Mouse (Mus musculus) forebrain, embryonic 10.5 days (tissue): ENCODE measurements around the gene Sorcs2. TPM values are rescaled to one million over a fixed set of nuclear protein-coding genes. Genes with fewer than 3 reads are reported as not detected.

Experiments
- DNase-seq: peaks from one replicate; pipeline ENCODE4 v3.0.0-alpha.2; 2017; ENCODE audit warnings: low spot score; ENCODE audit errors: extremely low spot score
- H3K27ac ChIP-seq: fragments of 300-500 bp; sonication (generic); 2 replicates; pipeline ENCODE4 v1.5.1; 2016; ENCODE audit warnings: mild to moderate bottlenecking
- H3K27me3 ChIP-seq: fragments of 300-500 bp; sonication (generic); 2 replicates; pipeline ENCODE4 v1.6.1; 2016; ENCODE audit warnings: mild to moderate bottlenecking; ENCODE audit not compliant: poor library complexity, severe bottlenecking
- H3K36me3 ChIP-seq: fragments of 300-500 bp; sonication (generic); replicated peaks from 2 replicates; pipeline ENCODE4 v1.6.1; 2016; ENCODE audit warnings: mild to moderate bottlenecking, moderate library complexity
- H3K4me1 ChIP-seq: fragments of 300-500 bp; sonication (generic); 2 replicates; pipeline ENCODE4 v1.6.1; 2016
- H3K4me3 ChIP-seq: fragments of 300-500 bp; sonication (generic); 2 replicates; pipeline ENCODE4 v1.5.1; 2016; ENCODE audit warnings: mild to moderate bottlenecking, moderate library complexity
- H3K9me3 ChIP-seq: fragments of 300-500 bp; sonication (generic); 2 replicates; pipeline ENCODE4 v1.6.1; 2016; ENCODE audit warnings: mild to moderate bottlenecking, moderate library complexity
- WGBS: fragments of 180-500 bp; shearing (Covaris S2); methylation state at CpG from one replicate; pipeline ENCODE4 v1.1.7; 2016; 5-methylcytosine and 5-hydroxymethylcytosine counted together
- polyA plus RNA-seq: library from polyadenylated mRNA; unstranded; fragments of >200 nt; fragmentation: Nextera tagmentation; extraction: Ambion mirVana; gene quantifications from 2 replicates; pipeline ENCODE4 v1.2.1, GENCODE M21; 2016

The Sorcs2 gene
- polyA plus RNA-seq, 1 experiment from 2014 or later: 4.7 TPM

- 79% methylated on average over 6 of the region's 6 CpGs for WGBS
- no peaks in the 10 kb centered on the region for H3K4me1 ChIP-seq
- no peak overlapping the region for H3K4me3 ChIP-seq
- no peaks in the 10 kb centered on the region for H3K9me3 ChIP-seq
- no peaks in the 10 kb centered on the region for H3K27me3 ChIP-seq
- no peak overlapping the region for H3K27ac ChIP-seq
- no peak for DNase-seq
- peaks cover 71% of the 10 kb centered on the region for H3K36me3 ChIP-seq
These were observed 408.4 kb downstream of the Sorcs2 start for GRCm38 (mm10) chr5:35989506-35989905.

GRCm38 (mm10) chr5:35988085-35988484 is 409.9 kb downstream of the Sorcs2 start:
- Histone ChIP-seq H3K27me3 (no peaks in the 10 kb centered on the region), H3K9me3 (no peaks in the 10 kb centered on the region), H3K27ac (no peak overlapping the region), H3K4me1 (no peaks in the 10 kb centered on the region), H3K4me3 (no peak overlapping the region), H3K36me3 (peaks cover 67% of the 10 kb centered on the region)
- no peak for DNase-seq
- WGBS: 86% methylated on average over 8 of the region's 8 CpGs

GRCm38 (mm10) chr5:35985611-35986010 is 412.3 kb downstream of the Sorcs2 start:
- 94% methylated on average over 8 of the region's 8 CpGs for WGBS
- no peak overlapping the region for H3K27ac ChIP-seq
- no peak overlapping the region for H3K4me3 ChIP-seq
- no peaks in the 10 kb centered on the region for H3K4me1 ChIP-seq
- H3K9me3 ChIP-seq: no peaks in the 10 kb centered on the region
- H3K27me3 ChIP-seq: no peaks in the 10 kb centered on the region
- DNase-seq: no peak
- H3K36me3 ChIP-seq: peaks cover 61% of the 10 kb centered on the region

GRCm38 (mm10) chr5:35981976-35982375 is 416.0 kb downstream of the Sorcs2 start:
- DNase-seq: peak; percentile 76
- no peak overlapping the region for H3K4me3 ChIP-seq
- H3K4me1 ChIP-seq: no peaks in the 10 kb centered on the region
- H3K9me3 ChIP-seq: no peaks in the 10 kb centered on the region
- H3K36me3 ChIP-seq: peaks cover 44% of the 10 kb centered on the region
- H3K27ac ChIP-seq: no peak overlapping the region
- no peaks in the 10 kb centered on the region for H3K27me3 ChIP-seq
- WGBS: 44% methylated on average over 4 of the region's 4 CpGs

GRCm38 (mm10) chr5:35981341-35981740 is 416.6 kb downstream of the Sorcs2 start:
- WGBS: 88% methylated on average over 5 of the region's 5 CpGs
- DNase-seq: no peak
- peaks cover 44% of the 10 kb centered on the region for H3K36me3 ChIP-seq

GRCm38 (mm10) chr5:35980542-35980941 is 417.4 kb downstream of the Sorcs2 start:
- H3K4me1 ChIP-seq: no peaks in the 10 kb centered on the region
- H3K36me3 ChIP-seq: peaks cover 43% of the 10 kb centered on the region
- WGBS: 87% methylated on average over 5 of the region's 5 CpGs
- H3K27ac ChIP-seq: no peak overlapping the region
- no peaks in the 10 kb centered on the region for H3K9me3 ChIP-seq
- DNase-seq: no peak
- H3K4me3 ChIP-seq: no peak overlapping the region
- no peaks in the 10 kb centered on the region for H3K27me3 ChIP-seq

More at GRCm38 (mm10) chr5:35981341-35981740, 416.6 kb downstream of the Sorcs2 start:
- Histone ChIP-seq H3K4me1 (no peaks in the 10 kb centered on the region), H3K27me3 (no peaks in the 10 kb centered on the region), H3K4me3 (no peak overlapping the region), H3K27ac (no peak overlapping the region), H3K9me3 (no peaks in the 10 kb centered on the region)

- DNase-seq: peak; percentile 60
- Histone ChIP-seq H3K27me3 (no peaks in the 10 kb centered on the region), H3K4me1 (peaks cover 2% of the 10 kb centered on the region), H3K36me3 (peaks cover 37% of the 10 kb centered on the region), H3K9me3 (no peaks in the 10 kb centered on the region), H3K4me3 (no peak overlapping the region), H3K27ac (no peak overlapping the region)
- WGBS: 21% methylated on average over 5 of the region's 5 CpGs
These were observed 422.3 kb downstream of the Sorcs2 start for GRCm38 (mm10) chr5:35975681-35976080.

- no peaks in the 10 kb centered on the region for H3K27me3 ChIP-seq
- no peak overlapping the region for H3K4me3 ChIP-seq
- no peaks in the 10 kb centered on the region for H3K9me3 ChIP-seq
- H3K4me1 ChIP-seq: peaks cover 9% of the 10 kb centered on the region
- no peak overlapping the region for H3K27ac ChIP-seq
- peaks cover 47% of the 10 kb centered on the region for H3K36me3 ChIP-seq
- 89% methylated on average over 15 of the region's 15 CpGs for WGBS
- DNase-seq: no peak
These were observed 423.7 kb downstream of the Sorcs2 start for GRCm38 (mm10) chr5:35974265-35974664.

GRCm38 (mm10) chr5:35973800-35974199 is 424.1 kb downstream of the Sorcs2 start:
- Histone ChIP-seq H3K4me3 (no peak overlapping the region), H3K4me1 (peaks cover 9% of the 10 kb centered on the region), H3K27me3 (no peaks in the 10 kb centered on the region), H3K36me3 (peaks cover 46% of the 10 kb centered on the region), H3K27ac (no peak overlapping the region), H3K9me3 (no peaks in the 10 kb centered on the region)
- 94% methylated on average over 12 of the region's 12 CpGs for WGBS
- DNase-seq: no peak

- Histone ChIP-seq H3K27me3 (no peaks in the 10 kb centered on the region), H3K27ac (no peak overlapping the region), H3K9me3 (no peaks in the 10 kb centered on the region), H3K36me3 (peaks cover 50% of the 10 kb centered on the region), H3K4me3 (no peak overlapping the region), H3K4me1 (peaks cover 9% of the 10 kb centered on the region)
- 80% methylated on average over 7 of the region's 7 CpGs for WGBS
- no peak for DNase-seq
These were observed 425.2 kb downstream of the Sorcs2 start for GRCm38 (mm10) chr5:35972739-35973138.

GRCm38 (mm10) chr5:35971841-35972578 is 425.9 kb downstream of the Sorcs2 start:
- H3K4me1 ChIP-seq: peaks cover 9% of the 10 kb centered on the region
- no peak overlapping the region for H3K27ac ChIP-seq
- no peak overlapping the region for H3K4me3 ChIP-seq
- H3K9me3 ChIP-seq: no peaks in the 10 kb centered on the region
- H3K27me3 ChIP-seq: no peaks in the 10 kb centered on the region
- WGBS: 63% methylated on average over 10 of the region's 10 CpGs
- DNase-seq: peak; percentile 57
- H3K36me3 ChIP-seq: peaks cover 50% of the 10 kb centered on the region

GRCm38 (mm10) chr5:35970380-35971105 is 427.4 kb downstream of the Sorcs2 start:
- H3K4me1 ChIP-seq: peaks cover 9% of the 10 kb centered on the region
- H3K4me3 ChIP-seq: no peak overlapping the region
- H3K36me3 ChIP-seq: peaks cover 54% of the 10 kb centered on the region
- no peak for DNase-seq
- peak overlapping the region; percentile 6; the same call in 1 of the 2 replicates for H3K27ac ChIP-seq
- 66% methylated on average over 12 of the region's 12 CpGs for WGBS
- peaks cover 3% of the 10 kb centered on the region; the same call in 1 of the 2 replicates for H3K9me3 ChIP-seq
- H3K27me3 ChIP-seq: no peaks in the 10 kb centered on the region

GRCm38 (mm10) chr5:35969857-35970256 is 428.1 kb downstream of the Sorcs2 start:
- no peak overlapping the region for H3K4me3 ChIP-seq
- WGBS: 81% methylated on average over 3 of the region's 3 CpGs
- peaks cover 9% of the 10 kb centered on the region for H3K4me1 ChIP-seq
- no peak for DNase-seq
- no peak overlapping the region for H3K27ac ChIP-seq
- peaks cover 3% of the 10 kb centered on the region; the same call in 1 of the 2 replicates for H3K9me3 ChIP-seq
- H3K36me3 ChIP-seq: peaks cover 61% of the 10 kb centered on the region
- no peaks in the 10 kb centered on the region for H3K27me3 ChIP-seq
